Mouse (Mus musculus): ENCODE results near the gene Apc2. TPM values are rescaled to one million over a fixed set of nuclear protein-coding genes. Genes with fewer than 3 reads are reported as not detected.

Gene Apc2
- polyA plus RNA-seq, 1 experiment: 0.15 TPM

- TF ChIP-seq GATA1 (IDR thresholded peaks at IDR 0.05; ENCODE audit: low read length): no peak
These were observed 16.5 kb upstream of the Apc2 start for GRCm38 (mm10) chr10:80279273-80279672.

DNA sequence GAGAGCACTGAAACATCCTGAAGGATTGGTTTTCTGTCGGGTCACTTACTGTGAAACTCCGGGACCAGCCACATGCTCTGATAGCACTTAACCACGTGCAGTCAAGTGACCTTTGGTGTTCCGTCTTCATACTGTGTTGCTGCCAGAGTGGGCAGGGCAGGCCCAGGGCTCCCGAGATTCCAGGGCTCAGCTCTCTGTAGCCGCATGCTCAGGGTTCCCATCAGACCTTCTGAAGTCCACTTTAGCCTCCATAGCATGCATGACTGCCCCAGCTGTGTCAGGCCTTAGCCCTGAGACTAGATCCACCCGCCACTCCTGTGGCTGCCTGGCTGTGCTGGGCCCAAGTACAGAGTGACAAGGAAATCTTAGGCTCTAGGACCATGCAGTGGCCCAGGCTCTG lies 14.5 kb upstream of the Apc2 start:
- TF ChIP-seq GATA1 (IDR thresholded peaks at IDR 0.05; ENCODE audit: low read length): no peak

- no peak for TF ChIP-seq GATA1 (IDR thresholded peaks at IDR 0.05; ENCODE audit: low read length)
These were observed 13.8 kb upstream of the Apc2 start for GRCm38 (mm10) chr10:80281921-80282371.

GRCm38 (mm10) chr10:80282481-80283441 lies 13.0 kb upstream of the Apc2 start:
- TF ChIP-seq GATA1 (IDR thresholded peaks at IDR 0.05; ENCODE audit: low read length): no peak

DNA sequence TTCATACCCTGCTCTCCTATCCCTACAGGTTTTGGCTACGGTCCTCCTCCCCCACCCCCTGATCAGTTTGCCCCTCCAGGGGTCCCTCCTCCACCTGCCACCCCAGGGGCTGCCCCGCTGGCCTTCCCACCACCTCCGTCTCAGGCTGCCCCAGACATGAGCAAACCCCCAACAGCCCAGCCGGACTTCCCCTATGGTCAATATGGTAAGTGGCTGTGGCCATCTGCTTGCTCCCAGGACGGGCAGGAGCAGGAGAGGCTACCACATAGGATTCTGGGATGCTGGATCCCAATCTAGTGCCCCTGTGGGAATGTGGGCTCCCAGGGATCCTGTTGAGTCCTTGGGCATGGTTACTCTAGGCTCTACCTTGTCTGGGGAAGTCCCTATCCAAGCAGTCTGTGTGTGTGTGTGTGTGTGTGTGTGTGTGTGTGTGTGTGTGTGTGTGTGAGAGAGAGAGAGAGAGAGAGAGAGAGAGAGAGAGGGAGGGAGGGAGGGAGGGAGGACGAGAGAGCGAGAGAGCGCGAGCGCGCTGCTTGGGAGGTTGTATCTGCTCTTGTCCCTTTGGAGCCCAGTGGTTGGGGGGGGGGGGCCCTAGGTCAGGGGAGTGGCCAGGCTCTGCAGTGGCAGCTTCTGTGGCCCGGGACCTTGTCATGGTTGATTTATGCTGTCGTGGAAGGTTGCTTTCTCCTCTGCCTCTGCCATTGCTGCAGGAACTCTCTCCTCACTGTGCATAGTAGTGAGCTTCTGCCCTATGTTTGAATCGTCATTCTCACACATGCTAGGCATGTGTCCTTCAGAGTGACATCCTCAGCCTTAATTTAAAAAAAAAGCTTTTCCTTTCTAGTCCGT lies 10.3 kb upstream of the Apc2 start:
- no peak for TF ChIP-seq GATA1 (IDR thresholded peaks at IDR 0.05; ENCODE audit: low read length)

- no peak for TF ChIP-seq GATA1 (IDR thresholded peaks at IDR 0.05; ENCODE audit: low read length)
These were observed 7.7 kb upstream of the Apc2 start for GRCm38 (mm10) chr10:80288097-80288496.

DNA sequence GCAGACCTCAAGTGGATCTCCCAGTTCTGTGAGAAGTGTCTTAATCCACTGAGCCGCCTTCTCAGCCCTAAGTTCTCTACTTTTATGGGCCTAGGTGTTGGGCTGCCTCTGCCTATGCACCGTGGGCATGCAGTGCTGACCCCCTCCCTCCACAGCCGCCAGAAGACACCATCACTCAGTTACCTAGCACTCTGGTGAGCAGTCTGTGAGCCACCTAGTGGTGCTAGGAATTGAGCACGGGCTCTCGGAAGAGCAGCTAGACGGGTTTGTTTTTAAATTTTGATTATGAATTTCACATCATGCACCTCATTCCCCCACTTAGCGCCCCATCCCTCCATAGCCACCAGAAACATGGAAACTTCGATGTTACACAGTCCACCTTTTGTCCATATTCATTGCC lies 7.1 kb upstream of the Apc2 start:
- no peak for TF ChIP-seq GATA1 (IDR thresholded peaks at IDR 0.05; ENCODE audit: low read length)

DNA sequence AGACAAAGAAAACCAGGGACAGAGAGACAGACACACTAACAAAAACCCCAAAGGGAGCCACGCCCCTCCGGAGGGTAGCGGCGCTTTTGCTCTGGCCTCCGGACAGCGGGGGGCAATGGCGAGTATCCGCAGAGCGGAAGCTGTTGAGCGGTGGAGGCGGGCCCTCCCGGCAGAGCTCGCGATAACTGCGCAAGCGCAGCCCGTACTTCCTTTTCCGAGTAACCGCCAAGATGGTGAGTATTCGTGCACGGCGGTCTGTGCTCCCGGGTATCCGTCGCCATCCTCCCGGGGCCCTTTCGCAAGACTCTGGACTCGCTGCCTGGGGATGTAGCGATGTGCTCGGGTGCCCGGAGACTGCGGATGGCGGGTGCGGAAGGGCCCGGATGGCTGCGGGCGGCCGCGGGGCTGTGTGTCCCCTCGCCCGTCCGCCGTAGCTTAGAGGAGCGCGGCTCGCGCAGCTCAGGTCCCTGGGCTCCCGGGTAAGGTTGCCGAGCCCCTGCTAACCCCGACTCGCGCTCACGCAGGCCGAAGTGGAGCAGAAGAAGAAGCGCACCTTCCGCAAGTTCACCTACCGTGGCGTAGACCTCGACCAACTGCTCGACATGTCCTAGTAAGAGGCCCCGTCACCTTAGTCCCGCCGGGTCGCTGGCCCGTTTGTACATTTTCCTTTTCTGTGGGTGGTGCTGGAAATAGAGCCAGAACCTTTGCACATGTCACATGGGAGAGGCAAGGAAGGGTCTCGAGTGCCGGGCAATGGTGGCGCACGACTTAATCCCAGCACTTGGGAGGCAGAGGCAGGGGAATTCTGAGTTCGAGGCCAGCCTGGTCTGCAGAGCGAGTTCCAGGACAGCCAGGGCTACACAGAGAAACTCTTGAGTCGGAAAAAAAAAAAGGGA lies 3.3 kb upstream of the Apc2 start, which contains the start of gene Rps15:
TSS of gene Rps15 (plus strand) at position 203 of the 896 bp plus-strand sequence.
- TF ChIP-seq GATA1 (IDR thresholded peaks at IDR 0.05; ENCODE audit: low read length): no peak

- TF ChIP-seq GATA1 (IDR thresholded peaks at IDR 0.05; ENCODE audit: low read length): no peak
These were observed 2.5 kb upstream of the Apc2 start for GRCm38 (mm10) chr10:80293325-80293724.

- no peak for TF ChIP-seq GATA1 (IDR thresholded peaks at IDR 0.05; ENCODE audit: low read length)
These were observed 1.5 kb upstream of the Apc2 start for GRCm38 (mm10) chr10:80294311-80294710.

GRCm38 (mm10) chr10:80294788-80295303 lies 931 bp upstream of the Apc2 start:
- no peak for TF ChIP-seq GATA1 (IDR thresholded peaks at IDR 0.05; ENCODE audit: low read length)

- TF ChIP-seq GATA1 (IDR thresholded peaks at IDR 0.05; ENCODE audit: low read length): no peak
These were observed 1.0 kb downstream of the Apc2 start for GRCm38 (mm10) chr10:80296824-80297223.

- no peak for TF ChIP-seq GATA1 (IDR thresholded peaks at IDR 0.05; ENCODE audit: low read length)
These were observed 1.9 kb downstream of the Apc2 start for GRCm38 (mm10) chr10:80297526-80298133.

GRCm38 (mm10) chr10:80298571-80299281 lies 2.9 kb downstream of the Apc2 start:
- TF ChIP-seq GATA1 (IDR thresholded peaks at IDR 0.05; ENCODE audit: low read length): no peak

All from G1E-ER4 (cell line).